Mouse (Mus musculus): ENCODE measurements around the gene Scpep1.
A peak's percentile ranks its signal among the peaks of the same experiment; 100 is the strongest.

Scpep1 gene

GRCm38 (mm10) chr11:88970202-88970732, 15.0 kb upstream of the Scpep1 start, which contains the start of gene Coil:
TSS of gene Coil (plus strand) at chr11:88970252.
- DNase-seq = no peak

- no peak for DNase-seq
These were observed 11.7 kb upstream of the Scpep1 start, which contains the start of gene Elobl for GRCm38 (mm10) chr11:88966881-88967361. TSS of gene Elobl (minus strand) at chr11:88966931.

GRCm38 (mm10) chr11:88958851-88959250, 3.6 kb upstream of the Scpep1 start:
- no peak for DNase-seq

- DNase-seq = no peak
These were observed 462 bp downstream of the Scpep1 start for GRCm38 (mm10) chr11:88954803-88955202.

- DNase-seq = no peak
These were observed 1.7 kb downstream of the Scpep1 start for GRCm38 (mm10) chr11:88953582-88953981.

- DNase-seq = no peak
These were observed 3.1 kb downstream of the Scpep1 start for GRCm38 (mm10) chr11:88952117-88952516.

GRCm38 (mm10) chr11:88951576-88951975, 3.7 kb downstream of the Scpep1 start:
- no peak for DNase-seq

GRCm38 (mm10) chr11:88950640-88951250, 4.5 kb downstream of the Scpep1 start:
- DNase-seq = no peak

GRCm38 (mm10) chr11:88949802-88950639, 5.2 kb downstream of the Scpep1 start:
- no peak for DNase-seq

GRCm38 (mm10) chr11:88948896-88949295, 6.4 kb downstream of the Scpep1 start:
- no peak for DNase-seq

- DNase-seq = peak; percentile 66 to 69
These were observed 9.2 kb downstream of the Scpep1 start for GRCm38 (mm10) chr11:88945971-88946585.

- no peak for DNase-seq
These were observed 13.8 kb downstream of the Scpep1 start for GRCm38 (mm10) chr11:88941489-88941888.

- no peak for DNase-seq
These were observed 15.6 kb downstream of the Scpep1 start for GRCm38 (mm10) chr11:88939634-88940033.

GRCm38 (mm10) chr11:88938770-88939169, 16.5 kb downstream of the Scpep1 start:
- DNase-seq = no peak

GRCm38 (mm10) chr11:88937886-88938285, 17.4 kb downstream of the Scpep1 start:
- no peak for DNase-seq

GRCm38 (mm10) chr11:88934089-88935000, 20.9 kb downstream of the Scpep1 start:
- DNase-seq = no peak

- no peak for DNase-seq
These were observed 22.2 kb downstream of the Scpep1 start for GRCm38 (mm10) chr11:88933030-88933429.

GRCm38 (mm10) chr11:88931692-88932530, 23.4 kb downstream of the Scpep1 start:
- DNase-seq = no peak

GRCm38 (mm10) chr11:88926566-88926965, 28.7 kb downstream of the Scpep1 start:
- DNase-seq = no peak

GRCm38 (mm10) chr11:88909388-88910036, 45.8 kb downstream of the Scpep1 start:
- no peak for DNase-seq
